Mouse (Mus musculus) G1E (cell line): Measurements from ENCODE around the gene Arsk. TPM values are rescaled to one million over a fixed set of nuclear protein-coding genes. Genes with fewer than 3 reads are reported as not detected.

Experiments used
- ATAC-seq: 2 replicates; pipeline ENCODE4 v1.8.0; 2016; ENCODE audit warnings: mild to moderate bottlenecking; ENCODE audit not compliant: insufficient number of reproducible peaks, poor library complexity, low FRiP score, severe bottlenecking; ENCODE audit errors: extremely low read depth
- DNase-seq: peaks from one replicate; pipeline ENCODE4 v3.0.0; 2012; ENCODE audit warnings: low spot score
- H3K27me3 ChIP-seq: 2 replicates; pipeline ENCODE4 v1.6.1; 2012; ENCODE audit warnings: mild to moderate bottlenecking, low read length, inconsistent platforms; ENCODE audit not compliant: insufficient read depth
- H3K36me3 ChIP-seq: replicated peaks from 2 replicates; pipeline ENCODE3; 2012; ENCODE audit warnings: mild to moderate bottlenecking, inconsistent platforms
- H3K4me1 ChIP-seq: 2 replicates; pipeline ENCODE4 v1.6.1; 2012; ENCODE audit warnings: low read depth, low read length, inconsistent platforms, mixed read lengths; ENCODE audit not compliant: insufficient read depth
- H3K4me3 ChIP-seq: 2 replicates; pipeline ENCODE4 v1.5.1; 2012; ENCODE audit warnings: low read depth, mild to moderate bottlenecking, inconsistent platforms, low read length, moderate library complexity, mixed read lengths
- H3K9me3 ChIP-seq: replicated peaks from 2 replicates; pipeline ENCODE4 v1.6.1; 2012; ENCODE audit warnings: inconsistent platforms
- CTCF ChIP-seq: IDR thresholded peaks from 2 replicates; pipeline ENCODE4 v1.5.1; 2012; ENCODE audit warnings: low read depth, low read length, inconsistent platforms, mixed read lengths
- TAL1 ChIP-seq: conservative IDR thresholded peaks from 2 replicates; pipeline ENCODE4 v1.6.1; 2012; ENCODE audit warnings: low read depth, low read length, inconsistent platforms, mixed read lengths
- polyA plus RNA-seq: library from polyadenylated mRNA; stranded (reverse); fragments of >175 nt; gene quantifications from 2 replicates; pipeline ENCODE4 v1.2.3, GENCODE M21; 2012
- total RNA-seq, 2 experiments: library from RNA; stranded (forward) in 1 of 2; stranded (reverse) in 1 of 2; fragments of 200-1000 nt in 1 of 2; fragments of >200 nt in 1 of 2; fragmentation: Nextera tagmentation in 1 of 2; gene quantifications; 2 replicates each; pipeline ENCODE4 v1.2.3; 2014 to 2017

Arsk gene
- total and polyA plus RNA-seq, 3 experiments = 2.5 to 16.6 (median 7.0) TPM

DNA sequence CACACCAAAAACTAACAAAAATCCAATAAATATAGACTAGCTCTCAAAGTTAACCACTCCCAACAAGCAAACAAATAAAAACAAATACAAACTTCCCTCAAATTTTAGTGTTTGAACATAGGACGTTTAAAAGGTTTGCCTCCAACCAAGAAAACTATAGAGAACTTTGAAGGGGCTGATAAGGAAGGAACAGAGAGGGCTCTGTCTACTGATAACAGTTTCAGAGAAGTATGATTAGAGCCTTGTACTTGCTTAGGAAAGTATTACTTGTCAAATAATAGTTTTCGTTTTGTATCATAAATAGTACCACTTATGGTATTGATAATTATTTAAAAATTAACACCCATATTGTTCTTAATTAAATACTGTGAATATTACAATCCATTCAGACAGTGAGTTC is 83.9 kb downstream of the Arsk start:
- TF ChIP-seq TAL1 (peak; percentile 21; the same call in 1 of the 2 replicates), CTCF (no peak)
- DNase-seq (no peak), ATAC-seq (peak; percentile 22; the same call in 1 of the 2 replicates)
- no peaks in the 10 kb centered on the region for H3K9me3 ChIP-seq
- no peak overlapping the region for H3K4me3 ChIP-seq
- H3K27me3 ChIP-seq = no peaks in the 10 kb centered on the region
- H3K4me1 ChIP-seq = peaks cover 24% of the 10 kb centered on the region
- peaks cover 10% of the 10 kb centered on the region for H3K36me3 ChIP-seq

Other genes starting within 250 kb of the Arsk start
- 38.6 and 49.9 TPM in 2 replicates for gene Rhobtb3, start 154.7 kb downstream of the Arsk start, total RNA-seq (2014; fragmentation: Nextera tagmentation)
- gene Rhobtb3, start 154.7 kb downstream of the Arsk start, total RNA-seq (2017) = 19.2 and 23.7 TPM in 2 replicates
- 7.1 and 9.9 TPM in 2 replicates for gene Rhobtb3, start 154.7 kb downstream of the Arsk start, polyA plus RNA-seq
- gene Spata9, start 131.5 kb downstream of the Arsk start, total RNA-seq (2014; fragmentation: Nextera tagmentation) = not detected in 2 replicates
- 0.93 TPM in 1 of 2 replicates, not detected in the other for gene Spata9, start 131.5 kb downstream of the Arsk start, total RNA-seq (2017)
- gene Spata9, start 131.5 kb downstream of the Arsk start, polyA plus RNA-seq = not detected in 2 replicates
- 29.0 and 29.1 TPM in 2 replicates for gene Rfesd, start 79.9 kb downstream of the Arsk start, total RNA-seq (2014; fragmentation: Nextera tagmentation)
- gene Rfesd, start 79.9 kb downstream of the Arsk start, total RNA-seq (2017) = 17.8 and 29.5 TPM in 2 replicates
- gene Rfesd, start 79.9 kb downstream of the Arsk start, polyA plus RNA-seq = 1.3 and 3.3 TPM in 2 replicates
- gene Gpr150, start 41.7 kb downstream of the Arsk start, total RNA-seq (2014; fragmentation: Nextera tagmentation) = not detected in 2 replicates
- 0.05 TPM in 1 of 2 replicates, not detected in the other for gene Gpr150, start 41.7 kb downstream of the Arsk start, total RNA-seq (2017)
- gene Gpr150, start 41.7 kb downstream of the Arsk start, polyA plus RNA-seq = not detected in 2 replicates
- gene Ttc37, start 74 bp upstream of the Arsk start, total RNA-seq (2014; fragmentation: Nextera tagmentation) = 36.4 and 40.3 TPM in 2 replicates
- gene Ttc37, start 74 bp upstream of the Arsk start, total RNA-seq (2017) = 28.4 and 34.7 TPM in 2 replicates
- 0.58 and 1.4 TPM in 2 replicates for gene Ttc37, start 74 bp upstream of the Arsk start, polyA plus RNA-seq
- 0.30 TPM in 1 of 2 replicates, not detected in the other for gene Fam81b, start 206.4 kb upstream of the Arsk start, total RNA-seq (2014; fragmentation: Nextera tagmentation)
- 0.16 and 0.64 TPM in 2 replicates for gene Fam81b, start 206.4 kb upstream of the Arsk start, total RNA-seq (2017)
- not detected in 2 replicates for gene Fam81b, start 206.4 kb upstream of the Arsk start, polyA plus RNA-seq